In genomic region chr4:88309676-88310075, GRCm38 (mm10) we compare ENCODE assay signal across 8 mouse cellular contexts.
A peak's percentile ranks its signal among the peaks of the same experiment; 100 is the strongest.
DNase-seq lines count a peak whose midpoint lies in the region; ATAC-seq and TF ChIP-seq lines count a peak whose summit lies in the region.
"Had no signal": no experiment of that assay in that cellular context is flagged by ENCODE, and none has a peak within 500 bp of the region (broad histone marks: within the 10 kb centered on the region; RNA-seq: fewer than 3 reads in every experiment).

No protein-coding gene starts in this region.

- no peaks in the 10 kb centered on the region for H3K27me3 ChIP-seq in kidney, postnatal 0 days (ENCODE audit: insufficient read depth, low read length)
- no peaks in the 10 kb centered on the region for H3K27me3 ChIP-seq in kidney, embryonic 15.5 days
- no peaks in the 10 kb centered on the region for H3K27me3 ChIP-seq in E14TG2a.4 (ENCODE audit: insufficient read depth, low read length)
- H3K27me3 ChIP-seq: heart, embryonic 13.5 days had no signal

- H3K9me3 ChIP-seq in kidney, postnatal 0 days (replicated peaks; ENCODE audit: low read length): no peaks in the 10 kb centered on the region
- no peaks in the 10 kb centered on the region for H3K9me3 ChIP-seq in kidney, embryonic 15.5 days (replicated peaks)
- no peaks in the 10 kb centered on the region for H3K9me3 ChIP-seq in E14TG2a.4 (ENCODE audit: low read length)
- H3K9me3 ChIP-seq: heart, embryonic 13.5 days had no signal

- no peak overlapping the region for H3K4me2 ChIP-seq in kidney, postnatal 0 days (ENCODE audit: low read length)
- H3K4me2 ChIP-seq in kidney, embryonic 15.5 days: no peak overlapping the region
- H3K4me2 ChIP-seq: heart, embryonic 13.5 days had no signal

- no peak for ATAC-seq in kidney, postnatal 0 days (replicated peaks; ENCODE audit: low FRiP score, low read depth)
- no peak for ATAC-seq in kidney, embryonic 15.5 days (replicated peaks; ENCODE audit: low FRiP score)
- no peak for ATAC-seq in monocyte, adult 5-6 weeks (replicated peaks; ENCODE audit: insufficient number of reproducible peaks, low FRiP score, low TSS enrichment, poor library complexity, severe bottlenecking)

- H3K36me3 ChIP-seq in kidney, postnatal 0 days (ENCODE audit: insufficient read depth, low read length): no peaks in the 10 kb centered on the region
- no peaks in the 10 kb centered on the region for H3K36me3 ChIP-seq in kidney, embryonic 15.5 days
- no peaks in the 10 kb centered on the region for H3K36me3 ChIP-seq in E14TG2a.4 (ENCODE audit: insufficient read depth, low read length)
- H3K36me3 ChIP-seq: heart, embryonic 13.5 days had no signal

- no peak overlapping the region for H3K9ac ChIP-seq in kidney, postnatal 0 days (ENCODE audit: low read depth, low read length)
- no peak overlapping the region for H3K9ac ChIP-seq in kidney, embryonic 15.5 days
- H3K9ac ChIP-seq: heart, embryonic 13.5 days had no signal

- TF ChIP-seq POLR2A in embryonic fibroblast, embryonic 13.5 days (IDR thresholded peaks at IDR 0.05; ENCODE audit: low read depth, low read length): no peak

- no peak overlapping the region for H3K27ac ChIP-seq in kidney, postnatal 0 days
- H3K27ac ChIP-seq in kidney, embryonic 15.5 days: no peak overlapping the region
- no peak overlapping the region for H3K27ac ChIP-seq in embryonic fibroblast, embryonic 13.5 days (ENCODE audit: insufficient read depth, low read length)
- H3K27ac ChIP-seq: heart, embryonic 13.5 days had no signal

- 49% methylated on average over 2 of the region's 2 CpGs for WGBS in kidney, postnatal 0 days
- 55% methylated on average over 2 of the region's 2 CpGs for WGBS in kidney, embryonic 15.5 days

- H3K4me1 ChIP-seq in kidney, postnatal 0 days (replicated peaks; ENCODE audit: insufficient read depth, low read length): no peaks in the 10 kb centered on the region
- no peaks in the 10 kb centered on the region for H3K4me1 ChIP-seq in kidney, embryonic 15.5 days
- no peaks in the 10 kb centered on the region for H3K4me1 ChIP-seq in E14TG2a.4 (replicated peaks; ENCODE audit: low read depth, low read length)
- no peaks in the 10 kb centered on the region for H3K4me1 ChIP-seq in embryonic fibroblast, embryonic 13.5 days (ENCODE audit: control insufficient read depth, insufficient read depth, low read length)

- H3K4me3 ChIP-seq in kidney, postnatal 0 days (replicated peaks; ENCODE audit: low read depth, low read length): no peak overlapping the region
- H3K4me3 ChIP-seq in kidney, embryonic 15.5 days (replicated peaks): no peak overlapping the region
- H3K4me3 ChIP-seq in E14TG2a.4 (replicated peaks; ENCODE audit: low read length): no peak overlapping the region
- no peak overlapping the region for H3K4me3 ChIP-seq in embryonic fibroblast, embryonic 13.5 days (ENCODE audit: insufficient read depth, low read length)
- H3K4me3 ChIP-seq: heart, embryonic 13.5 days had no signal

- peak; percentile 67 for TF ChIP-seq CTCF in kidney, postnatal 0 days (IDR thresholded peaks at IDR 0.05; ENCODE audit: low read depth)
- TF ChIP-seq CTCF in E14TG2a.4 (conservative IDR thresholded peaks at IDR 0.05; ENCODE audit: low read length): peak; percentile 47
- peak; percentile 73; the same call in 1 of the 2 replicates for TF ChIP-seq CTCF in embryonic fibroblast, embryonic 13.5 days (IDR thresholded peaks at IDR 0.05; ENCODE audit: borderline replicate concordance, insufficient read depth, low read length)

- peak; percentile 40 for DNase-seq in kidney, postnatal 0 days (ENCODE audit: low spot score)
- DNase-seq in T-cell, adult 2 months (ENCODE audit: low spot score): peak; percentile 3
- peak; percentile 52 for DNase-seq in lung, postnatal 10 days
